Mouse (Mus musculus) lung, adult 2 months (tissue): ENCODE results near the gene Atp5g1.

Experiments used
- CTCF ChIP-seq: fragments of 200-500 bp; IDR thresholded peaks from 2 replicates; pipeline ENCODE4 v1.5.1; 2011; ENCODE audit warnings: mild to moderate bottlenecking, low read length, control low read depth; ENCODE audit not compliant: insufficient read depth
- POLR2A ChIP-seq: fragments of 200-500 bp; IDR thresholded peaks from 2 replicates; pipeline ENCODE4 v1.6.1; 2011; ENCODE audit warnings: low read depth, mild to moderate bottlenecking, control low read depth, low read length, borderline replicate concordance; ENCODE audit errors: extremely low read depth

- TF ChIP-seq POLR2A (no peak), CTCF (no peak)
Measured at GRCm38 (mm10) chr11:96049939-96050338, 25.5 kb downstream of the Atp5g1 start.
